Mouse (Mus musculus): ENCODE data around the gene Tap2. TPM values are rescaled to one million over a fixed set of nuclear protein-coding genes. Genes with fewer than 3 reads are reported as not detected.

Gene Tap2
- 148 and 211 TPM in 2 replicates for polyA plus RNA-seq (2012; ENCODE audit: low replicate concordance)

DNA sequence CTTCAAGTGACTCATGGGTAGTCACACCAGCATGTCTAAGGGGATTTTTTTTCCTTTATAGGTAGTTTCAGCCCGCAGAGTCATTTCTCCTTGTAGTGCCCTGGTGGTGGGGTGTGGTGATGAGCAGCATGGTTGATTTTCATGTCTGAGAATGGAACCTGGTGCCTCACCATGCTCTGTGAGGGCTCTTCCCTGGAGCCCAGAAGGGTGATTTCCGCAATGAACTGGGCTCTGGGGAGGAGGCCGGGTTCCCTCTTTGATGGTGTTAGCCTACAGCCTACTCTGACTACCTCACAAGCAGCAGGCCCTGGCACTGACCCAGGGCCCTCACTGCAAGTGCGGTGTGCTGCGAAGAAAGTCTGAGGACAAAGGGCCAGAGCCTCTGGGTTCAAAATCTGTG is at the start of gene Tap2:
Gene Tap2 (plus strand): TSS at position 84 of the 400 bp plus-strand sequence.

DNA sequence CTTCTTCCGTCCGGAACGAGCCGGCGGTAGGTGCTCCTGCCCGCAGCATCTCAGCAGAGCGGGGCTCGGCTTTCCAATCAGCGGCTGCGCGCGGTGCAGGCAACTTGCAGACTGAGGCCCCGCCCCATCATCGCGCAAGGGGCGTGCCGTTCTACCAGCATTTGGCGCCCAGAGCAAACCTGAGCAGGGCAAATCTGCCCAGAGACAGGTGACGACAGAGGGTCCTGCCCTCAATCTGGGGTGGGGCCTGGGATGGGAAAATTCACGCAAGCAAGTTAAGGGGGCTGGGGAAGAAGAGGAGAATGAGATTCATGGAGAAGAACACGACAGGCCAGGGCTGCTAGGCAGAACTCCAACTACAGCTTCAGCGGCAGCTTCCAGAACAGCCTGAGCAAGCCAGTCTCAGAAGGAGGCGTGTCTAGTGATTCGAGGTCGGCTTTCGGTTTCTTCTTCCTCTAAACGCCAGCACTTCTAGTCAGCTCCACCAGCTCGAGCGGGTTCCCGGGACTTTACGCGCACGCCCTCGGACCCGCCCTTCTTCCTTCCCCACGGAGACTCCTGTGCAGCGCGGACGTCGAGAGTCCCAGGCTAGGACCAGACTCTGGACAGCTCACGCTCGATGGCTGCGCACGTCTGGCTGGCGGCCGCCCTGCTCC is 15.9 kb upstream of the Tap2 start, which contains the start of the genes Tap1 and Psmb9:
Gene Tap1 (plus strand): TSS at position 293 of the 656 bp plus-strand sequence.
Gene Psmb9 (minus strand): TSS at position 504 of the 656 bp plus-strand sequence.

DNA sequence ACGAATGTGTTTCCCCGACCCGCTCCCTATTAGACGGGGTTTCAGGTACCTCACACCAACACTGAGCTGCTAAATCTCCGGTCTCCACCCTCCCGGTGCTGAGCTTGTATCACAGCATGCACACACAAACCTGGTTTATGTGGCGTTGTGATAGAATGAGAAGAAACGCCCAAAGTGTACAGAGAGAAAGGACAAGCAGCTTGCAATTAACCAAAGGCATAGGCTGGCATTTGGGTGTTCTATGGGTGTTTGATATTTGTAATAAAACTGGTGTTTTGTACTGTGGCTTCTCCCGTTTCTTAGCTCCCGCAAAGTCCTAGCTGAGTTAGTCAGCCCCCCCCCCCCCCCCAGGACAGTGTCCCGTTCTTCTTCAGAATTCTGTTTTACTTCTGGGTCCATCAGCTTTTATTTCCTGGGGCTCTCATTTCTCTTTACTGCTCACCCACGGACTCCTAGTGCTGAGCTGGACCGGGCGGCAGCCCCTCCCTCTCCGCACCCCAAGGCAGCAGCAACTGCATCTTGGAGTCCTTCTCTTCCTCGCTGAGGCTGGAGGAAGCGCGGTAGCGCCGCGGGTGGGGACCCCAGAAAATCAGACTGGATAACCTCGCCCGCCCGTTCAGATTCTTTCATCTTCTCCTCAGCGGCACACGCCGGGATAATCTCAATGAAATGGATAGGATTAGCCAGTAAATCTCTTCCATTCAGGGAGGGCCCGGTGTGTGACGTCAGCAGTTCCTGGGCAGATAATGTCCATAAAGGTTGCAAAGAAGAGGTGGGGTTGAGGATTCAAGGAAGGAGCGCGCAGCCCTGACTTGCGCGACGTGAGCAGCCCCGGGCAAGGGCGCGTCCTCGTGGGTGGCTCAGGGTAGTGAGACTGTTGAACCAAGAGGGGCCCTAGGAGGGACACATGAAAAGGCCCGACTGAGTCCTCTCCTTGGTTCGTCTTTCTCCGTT is 6.1 kb upstream of the Tap2 start, which contains the start of gene Psmb8:
Gene Psmb8 (plus strand): TSS at position 781 of the 954 bp plus-strand sequence.

DNA sequence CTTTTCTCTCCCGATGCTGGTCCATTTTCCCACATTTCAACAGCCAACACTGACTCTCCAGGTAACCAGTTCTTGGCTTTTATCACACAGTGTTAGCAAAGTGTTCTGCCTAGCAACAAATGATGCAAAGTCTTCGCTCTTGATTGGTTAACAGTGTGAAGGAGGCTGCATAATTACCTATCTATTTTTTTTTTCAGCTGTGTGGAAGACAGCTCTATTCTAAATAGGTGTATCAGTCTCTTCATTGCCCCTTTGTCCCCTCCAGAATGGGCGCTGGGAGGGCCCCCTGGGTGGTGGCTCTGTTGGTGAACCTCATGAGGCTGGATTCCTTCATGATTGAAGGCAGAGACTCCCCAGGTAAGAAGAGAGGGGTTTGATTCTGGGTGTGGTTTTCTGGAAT is 35.4 kb downstream of the Tap2 start, which contains the start of gene H2-Ob:
Gene H2-Ob (plus strand): TSS at position 198 of the 400 bp plus-strand sequence.

DNA sequence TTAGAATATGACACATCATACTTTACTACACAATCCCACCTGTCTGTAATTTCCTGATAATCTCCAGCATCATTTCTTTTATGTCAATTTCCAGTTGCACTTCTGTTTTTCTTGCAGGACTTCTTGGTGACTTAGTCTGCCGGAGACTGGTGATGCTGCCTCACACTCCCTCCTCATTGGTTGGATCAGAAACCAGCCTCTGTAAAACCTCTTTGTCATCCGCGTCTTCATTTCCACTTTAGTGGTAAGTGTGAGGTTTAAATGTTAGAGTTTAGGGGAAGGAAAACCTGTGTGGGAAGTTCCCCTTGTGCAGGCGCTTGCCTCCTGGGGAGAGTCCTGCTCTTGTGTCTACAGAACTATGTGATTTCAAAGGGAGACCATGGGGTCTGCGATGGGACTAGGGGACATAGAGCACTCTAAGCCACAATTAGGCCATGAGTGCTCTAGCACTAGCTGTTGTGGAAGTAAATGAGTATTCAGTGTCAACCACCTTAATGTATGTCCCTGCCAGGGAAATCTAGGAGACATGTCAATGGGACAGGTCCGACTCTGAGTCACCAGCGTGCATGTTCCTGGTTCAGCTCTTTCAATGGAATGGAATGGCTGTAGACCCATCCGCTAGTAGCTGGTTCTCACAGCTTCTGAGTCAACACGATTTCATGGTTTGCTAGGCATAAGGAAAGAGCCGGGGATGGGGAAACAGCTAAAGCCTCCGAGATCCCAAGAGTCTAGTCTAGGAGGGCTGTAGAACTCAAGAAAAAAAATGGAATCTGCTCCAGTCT is 54.5 kb downstream of the Tap2 start, which contains the start of gene H2-Ab1:
Gene H2-Ab1 (plus strand): TSS at position 96 of the 782 bp plus-strand sequence.

Other genes starting within 250 kb of the Tap2 start
- gene Vps52, start 247.7 kb upstream of the Tap2 start, polyA plus RNA-seq (2012; ENCODE audit: low replicate concordance) = 65.1 and 130 TPM in 2 replicates
- gene Rps18, start 247.5 kb upstream of the Tap2 start, polyA plus RNA-seq (2012; ENCODE audit: low replicate concordance) = 30.7 and 202 TPM in 2 replicates
- 1,004 and 3,373 TPM in 2 replicates for gene H2-K1, start 203.2 kb upstream of the Tap2 start, polyA plus RNA-seq (2012; ENCODE audit: low replicate concordance)
- gene Ring1, start 178.8 kb upstream of the Tap2 start, polyA plus RNA-seq (2012; ENCODE audit: low replicate concordance) = 49.6 and 111 TPM in 2 replicates
- gene H2-Ke6, start 175.5 kb upstream of the Tap2 start, polyA plus RNA-seq (2012; ENCODE audit: low replicate concordance) = 67.5 and 266 TPM in 2 replicates
- gene Slc39a7, start 171.8 kb upstream of the Tap2 start, polyA plus RNA-seq (2012; ENCODE audit: low replicate concordance) = 46.1 and 74.3 TPM in 2 replicates
- gene Rxrb, start 171.7 kb upstream of the Tap2 start, polyA plus RNA-seq (2012; ENCODE audit: low replicate concordance) = 155 and 353 TPM in 2 replicates
- gene Col11a2, start 164.1 kb upstream of the Tap2 start, polyA plus RNA-seq (2012; ENCODE audit: low replicate concordance) = 14.4 and 54.0 TPM in 2 replicates
- 55.1 and 259 TPM in 2 replicates for gene H2-Oa, start 111.2 kb upstream of the Tap2 start, polyA plus RNA-seq (2012; ENCODE audit: low replicate concordance)
- gene H2-DMa, start 84.0 kb upstream of the Tap2 start, polyA plus RNA-seq (2012; ENCODE audit: low replicate concordance) = 140 and 479 TPM in 2 replicates
- gene Brd2, start 80.9 kb upstream of the Tap2 start, polyA plus RNA-seq (2012; ENCODE audit: low replicate concordance) = 377 and 424 TPM in 2 replicates
- 454 and 462 TPM in 2 replicates for gene H2-DMb2, start 60.2 kb upstream of the Tap2 start, polyA plus RNA-seq (2012; ENCODE audit: low replicate concordance)
- 22.9 and 41.1 TPM in 2 replicates for gene H2-DMb1, start 50.5 kb upstream of the Tap2 start, polyA plus RNA-seq (2012; ENCODE audit: low replicate concordance)
- 74.5 and 112 TPM in 2 replicates for gene Tap1, start 16.0 kb upstream of the Tap2 start, polyA plus RNA-seq (2012; ENCODE audit: low replicate concordance)
- 85.6 and 98.9 TPM in 2 replicates for gene Psmb9, start 15.8 kb upstream of the Tap2 start, polyA plus RNA-seq (2012; ENCODE audit: low replicate concordance)
- gene Psmb8, start 5.8 kb upstream of the Tap2 start, polyA plus RNA-seq (2012; ENCODE audit: low replicate concordance) = 348 and 445 TPM in 2 replicates
- gene H2-Ob, start 35.4 kb downstream of the Tap2 start, polyA plus RNA-seq (2012; ENCODE audit: low replicate concordance) = 44.0 and 80.9 TPM in 2 replicates
- gene H2-Ab1, start 54.2 kb downstream of the Tap2 start, polyA plus RNA-seq (2012; ENCODE audit: low replicate concordance) = 1,724 and 6,143 TPM in 2 replicates
- gene H2-Aa, start 84.3 kb downstream of the Tap2 start, polyA plus RNA-seq (2012; ENCODE audit: low replicate concordance) = 100 and 954 TPM in 2 replicates
- 222 and 457 TPM in 2 replicates for gene H2-Eb1, start 102.3 kb downstream of the Tap2 start, polyA plus RNA-seq (2012; ENCODE audit: low replicate concordance)
- gene H2-Eb2, start 122.1 kb downstream of the Tap2 start, polyA plus RNA-seq (2012; ENCODE audit: low replicate concordance) = 0.24 and 0.89 TPM in 2 replicates
- gene Btnl2, start 151.3 kb downstream of the Tap2 start, polyA plus RNA-seq (2012; ENCODE audit: low replicate concordance) = 1.8 and 2.0 TPM in 2 replicates
- gene Btnl1, start 173.6 kb downstream of the Tap2 start, polyA plus RNA-seq (2012; ENCODE audit: low replicate concordance) = not detected in 2 replicates
- gene BC051142, start 195.3 kb downstream of the Tap2 start, polyA plus RNA-seq (2012; ENCODE audit: low replicate concordance) = 0.70 and 1.7 TPM in 2 replicates